Mouse (Mus musculus) midbrain, embryonic 14.5 days (tissue): ENCODE data around the gene Fam24b. TPM values are rescaled to one million over a fixed set of nuclear protein-coding genes. Genes with fewer than 3 reads are reported as not detected.

Experiments
- ATAC-seq: fragments of 200-750 bp; cut with Nextera tagmentation; 2 replicates; pipeline ENCODE4 v1.8.0; 2017; ENCODE audit warnings: moderate number of reproducible peaks, moderate library complexity; ENCODE audit not compliant: low FRiP score, low TSS enrichment
- DNase-seq: peaks from one replicate; pipeline ENCODE4 v3.0.0-alpha.2; 2015
- H3K27ac ChIP-seq: fragments of 300-500 bp; sonication (generic); replicated peaks from 2 replicates; pipeline ENCODE4 v1.5.1; 2014; ENCODE audit warnings: mild to moderate bottlenecking, low read depth, low read length, moderate library complexity
- H3K27me3 ChIP-seq: fragments of 300-500 bp; sonication (generic); 2 replicates; pipeline ENCODE4 v1.6.1; 2014; ENCODE audit warnings: low read length, control low read depth, mixed read lengths; ENCODE audit not compliant: control insufficient read depth, insufficient read depth
- H3K36me3 ChIP-seq: fragments of 300-500 bp; sonication (generic); 2 replicates; pipeline ENCODE4 v1.6.1; 2014; ENCODE audit warnings: low read length, control low read depth; ENCODE audit not compliant: control insufficient read depth, insufficient read depth
- H3K4me1 ChIP-seq: fragments of 300-500 bp; sonication (generic); 2 replicates; pipeline ENCODE4 v1.6.1; 2014; ENCODE audit warnings: mild to moderate bottlenecking, antibody characterized with exemption, low read length, control low read depth; ENCODE audit not compliant: control insufficient read depth, insufficient read depth
- H3K4me2 ChIP-seq: fragments of 300-500 bp; sonication (generic); 2 replicates; pipeline ENCODE4 v1.6.1; 2014; ENCODE audit warnings: mild to moderate bottlenecking, low read length, moderate library complexity
- H3K4me3 ChIP-seq: fragments of 300-500 bp; sonication (generic); replicated peaks from 2 replicates; pipeline ENCODE4 v1.5.1; 2014; ENCODE audit warnings: low read depth, low read length
- H3K9ac ChIP-seq: fragments of 300-500 bp; sonication (generic); replicated peaks from 2 replicates; pipeline ENCODE4 v1.6.1; 2014; ENCODE audit warnings: mild to moderate bottlenecking, low read length, moderate library complexity
- H3K9me3 ChIP-seq: fragments of 300-500 bp; sonication (generic); 2 replicates; pipeline ENCODE4 v1.6.1; 2016; ENCODE audit warnings: low read length, control low read depth, mixed read lengths; ENCODE audit not compliant: control insufficient read depth
- WGBS: fragments of 180-500 bp; shearing (Covaris S2); extraction: QIAGEN DNeasy Blood & Tissue Kit; methylation state at CpG from one replicate; pipeline ENCODE4 v1.1.7; 2014; 5-methylcytosine and 5-hydroxymethylcytosine counted together
- polyA plus RNA-seq: library from polyadenylated mRNA; unstranded; fragments of >200 nt; fragmentation: Nextera tagmentation; extraction: Ambion mirVana; gene quantifications from 2 replicates; pipeline ENCODE4 v1.2.1, GENCODE M21; 2014

Gene Fam24b
- polyA plus RNA-seq = not detected in 2 replicates

DNA sequence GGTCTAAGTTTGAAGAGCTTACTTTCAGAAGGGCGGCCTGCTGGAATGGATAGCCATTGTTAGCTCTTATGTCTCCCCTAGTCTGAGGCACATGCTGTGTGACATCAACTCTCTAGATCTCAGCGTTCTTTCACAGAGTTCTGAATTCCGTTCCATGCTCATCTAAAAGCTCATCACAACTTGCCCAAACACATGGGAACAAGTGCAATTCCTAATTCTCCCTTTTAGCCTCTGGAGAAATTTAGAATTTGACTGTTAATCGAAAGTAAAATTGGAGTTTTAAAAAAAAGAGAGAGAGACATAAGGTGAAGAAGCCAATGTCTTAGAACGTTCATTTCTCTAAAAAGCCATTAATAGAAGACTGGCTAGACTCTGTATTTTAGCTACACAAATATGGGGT is at the start of gene Fam24b:
Gene Fam24b, minus strand, starts transcription at position 101 of the 400 bp plus-strand sequence.
- H3K9me3 ChIP-seq = no peaks in the 10 kb centered on the region
- no peaks in the 10 kb centered on the region for H3K36me3 ChIP-seq
- DNase-seq (no peak), ATAC-seq (no peak)
- no peak within 1 kb of the TSS for H3K4me2 ChIP-seq
- no peak within 1 kb of the TSS for H3K27ac ChIP-seq
- no peak within 1 kb of the TSS for H3K9ac ChIP-seq
- no peaks in the 10 kb centered on the region for H3K27me3 ChIP-seq
- no peak within 1 kb of the TSS for H3K4me3 ChIP-seq
- WGBS = 90% methylated on average over 5 of the region's 5 CpGs
- no peaks in the 10 kb centered on the region for H3K4me1 ChIP-seq

DNA sequence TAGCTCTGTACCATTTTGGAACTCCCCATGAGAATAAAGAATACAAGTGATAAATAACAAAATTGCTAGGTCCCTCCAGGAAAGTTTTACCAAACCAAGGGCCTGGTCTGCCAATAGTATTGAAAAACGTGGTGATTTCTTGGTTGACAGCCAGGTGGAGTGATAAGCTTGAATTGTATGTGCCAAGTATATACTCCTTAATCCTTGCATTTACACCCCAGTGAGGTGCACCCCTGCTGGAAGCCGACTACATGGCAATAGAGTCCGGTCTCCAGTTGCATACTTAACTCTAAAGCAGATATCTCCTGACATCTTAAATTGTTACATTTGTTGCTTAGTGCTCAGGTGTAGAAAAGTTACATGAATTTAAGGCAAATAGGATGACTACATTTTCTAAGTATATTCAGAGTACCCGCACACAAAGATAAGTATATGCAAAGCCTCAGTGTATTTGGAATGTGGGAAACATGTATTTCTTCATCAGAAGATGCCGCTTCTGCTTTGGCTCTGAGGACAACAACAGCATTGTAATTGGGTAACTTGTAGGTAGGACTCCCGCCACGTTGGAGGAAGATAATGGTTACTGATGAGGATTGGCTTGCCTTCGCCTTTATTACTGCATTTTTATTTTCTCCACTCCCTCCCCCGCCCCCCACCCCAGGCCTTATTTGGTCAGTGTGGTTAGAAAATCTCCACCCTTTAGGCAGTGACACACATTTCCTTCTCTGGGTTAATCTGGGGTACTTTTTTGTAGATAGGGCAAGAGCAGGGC is 42.8 kb upstream of the Fam24b start:
- ATAC-seq = no peak
- Histone ChIP-seq H3K4me3 (peak overlapping the region; percentile 77), H3K27ac (no peak overlapping the region), H3K9ac (peak overlapping the region; percentile 94; the same call in 1 of the 2 replicates), H3K4me2 (peak overlapping the region; percentile 75), H3K27me3 (no peaks in the 10 kb centered on the region), H3K36me3 (peaks cover 6% of the 10 kb centered on the region; the same call in 1 of the 2 replicates), H3K9me3 (no peaks in the 10 kb centered on the region), H3K4me1 (peaks cover 5% of the 10 kb centered on the region; the same call in 1 of the 2 replicates)
- 75% methylated on average over 9 of the region's 9 CpGs for WGBS
- DNase-seq = peak; percentile 22

DNA sequence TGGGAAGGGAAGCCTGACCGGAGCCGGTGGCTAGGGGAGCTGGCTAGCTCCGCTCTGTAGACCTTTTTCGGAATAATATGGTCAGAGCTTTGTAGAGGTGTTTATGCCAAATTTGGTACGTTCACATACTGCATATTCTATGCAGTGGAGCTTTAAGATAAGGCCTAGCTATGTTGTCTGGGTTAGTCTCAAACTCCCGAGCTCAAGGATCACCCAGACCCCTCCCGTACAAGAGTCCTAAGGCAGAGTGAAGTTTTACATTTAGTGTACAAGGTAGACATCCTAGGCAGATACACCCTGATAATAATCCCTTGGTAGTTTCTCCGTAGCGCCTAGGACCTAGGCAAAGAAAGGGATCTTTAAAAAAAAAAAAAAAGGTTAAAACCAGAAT is 42.1 kb upstream of the Fam24b start:
- peaks cover 5% of the 10 kb centered on the region; the same call in 1 of the 2 replicates for H3K4me1 ChIP-seq
- H3K4me3 ChIP-seq = peak overlapping the region; percentile 77
- peak overlapping the region; percentile 75 for H3K4me2 ChIP-seq
- peak overlapping the region; percentile 92 for H3K27ac ChIP-seq
- peak; percentile 8; the same call in 1 of the 2 replicates for ATAC-seq
- peak overlapping the region; percentile 94 for H3K9ac ChIP-seq
- DNase-seq = no peak
- 9% methylated on average over 9 of the region's 9 CpGs for WGBS
- H3K36me3 ChIP-seq = peaks cover 6% of the 10 kb centered on the region; the same call in 1 of the 2 replicates
- no peaks in the 10 kb centered on the region for H3K27me3 ChIP-seq
- no peaks in the 10 kb centered on the region for H3K9me3 ChIP-seq

DNA sequence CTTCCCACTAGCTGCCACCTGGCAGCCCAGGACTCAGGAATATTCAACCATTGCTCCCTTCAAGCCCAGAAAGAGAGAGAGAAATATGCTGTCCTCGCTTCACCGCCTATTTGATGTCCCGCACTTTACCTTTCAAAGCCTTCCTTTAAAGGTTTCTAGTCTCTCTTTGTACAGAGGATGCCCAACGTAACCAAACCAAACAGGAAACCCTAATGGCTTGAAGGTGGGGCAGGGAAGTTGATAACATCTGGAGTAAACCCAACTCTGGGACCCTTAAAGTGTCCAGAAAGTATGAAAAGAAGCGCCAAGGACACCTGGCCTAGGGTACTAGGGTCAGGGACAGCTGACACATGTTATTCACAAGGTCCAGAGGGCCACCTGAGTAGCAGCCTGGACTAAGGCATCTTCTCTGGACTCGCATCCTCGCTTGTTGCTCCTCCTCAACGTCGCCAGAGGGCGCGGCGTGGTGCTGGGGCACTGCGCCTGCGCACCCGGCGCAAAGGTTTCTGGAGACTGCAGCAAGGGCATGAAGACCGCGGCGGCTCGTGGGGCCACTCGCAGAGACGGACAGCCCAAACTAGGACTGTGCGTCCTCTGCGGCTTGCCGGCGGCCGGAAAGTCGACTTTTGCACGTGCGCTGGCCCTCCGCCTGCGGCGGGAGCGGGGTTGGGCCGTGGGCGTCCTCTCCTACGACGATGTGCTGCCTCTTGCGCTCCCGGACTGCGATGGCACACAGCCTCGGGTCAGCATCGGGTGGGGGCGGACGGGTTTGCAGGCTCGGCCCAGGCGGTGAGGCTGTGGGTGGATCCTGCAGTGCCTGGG is 41.5 kb upstream of the Fam24b start, which contains the start of gene Pstk:
Gene Pstk, plus strand, starts transcription at position 494 of the 822 bp plus-strand sequence.
- H3K4me1 ChIP-seq = peaks cover 5% of the 10 kb centered on the region; the same call in 1 of the 2 replicates
- peak within 1 kb of the TSS; percentile 75 for H3K4me2 ChIP-seq
- WGBS = 4% methylated on average over 47 of the region's 47 CpGs
- peak; percentile 90 for ATAC-seq
- peak; percentile 95 for DNase-seq
- H3K9me3 ChIP-seq = no peaks in the 10 kb centered on the region
- peak within 1 kb of the TSS; percentile 94 for H3K9ac ChIP-seq
- H3K36me3 ChIP-seq = peaks cover 6% of the 10 kb centered on the region; the same call in 1 of the 2 replicates
- no peaks in the 10 kb centered on the region for H3K27me3 ChIP-seq
- peak within 1 kb of the TSS; percentile 92 for H3K27ac ChIP-seq
- peak within 1 kb of the TSS; percentile 77 for H3K4me3 ChIP-seq

DNA sequence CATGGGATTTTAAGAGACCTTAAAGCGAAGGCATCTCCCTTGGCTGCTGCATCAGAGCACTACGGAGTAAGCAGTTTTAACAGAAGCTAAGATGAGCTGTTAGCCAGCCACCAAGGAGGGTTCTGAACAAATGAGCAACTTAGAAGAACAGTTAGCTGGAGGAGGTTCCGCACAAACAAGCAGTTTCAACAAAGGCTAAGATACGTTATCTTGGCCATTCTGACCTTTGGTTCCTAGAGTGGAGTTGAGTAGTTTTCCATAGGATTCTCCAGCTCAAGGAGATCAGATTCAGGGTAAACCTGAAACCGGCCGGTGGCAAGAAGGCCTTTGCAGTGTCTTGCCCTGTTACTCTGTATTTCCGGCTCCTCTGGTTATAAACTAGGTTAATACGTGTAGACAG is 34.8 kb upstream of the Fam24b start:
- H3K27me3 ChIP-seq = no peaks in the 10 kb centered on the region
- no peak overlapping the region for H3K9ac ChIP-seq
- no peak overlapping the region for H3K27ac ChIP-seq
- peaks cover 2% of the 10 kb centered on the region; the same call in 1 of the 2 replicates for H3K36me3 ChIP-seq
- DNase-seq = no peak
- no peak overlapping the region for H3K4me3 ChIP-seq
- no peak for ATAC-seq
- no peaks in the 10 kb centered on the region for H3K9me3 ChIP-seq
- no peak overlapping the region for H3K4me2 ChIP-seq
- WGBS = 95% methylated on average over 8 of the region's 8 CpGs
- H3K4me1 ChIP-seq = peaks cover 14% of the 10 kb centered on the region

DNA sequence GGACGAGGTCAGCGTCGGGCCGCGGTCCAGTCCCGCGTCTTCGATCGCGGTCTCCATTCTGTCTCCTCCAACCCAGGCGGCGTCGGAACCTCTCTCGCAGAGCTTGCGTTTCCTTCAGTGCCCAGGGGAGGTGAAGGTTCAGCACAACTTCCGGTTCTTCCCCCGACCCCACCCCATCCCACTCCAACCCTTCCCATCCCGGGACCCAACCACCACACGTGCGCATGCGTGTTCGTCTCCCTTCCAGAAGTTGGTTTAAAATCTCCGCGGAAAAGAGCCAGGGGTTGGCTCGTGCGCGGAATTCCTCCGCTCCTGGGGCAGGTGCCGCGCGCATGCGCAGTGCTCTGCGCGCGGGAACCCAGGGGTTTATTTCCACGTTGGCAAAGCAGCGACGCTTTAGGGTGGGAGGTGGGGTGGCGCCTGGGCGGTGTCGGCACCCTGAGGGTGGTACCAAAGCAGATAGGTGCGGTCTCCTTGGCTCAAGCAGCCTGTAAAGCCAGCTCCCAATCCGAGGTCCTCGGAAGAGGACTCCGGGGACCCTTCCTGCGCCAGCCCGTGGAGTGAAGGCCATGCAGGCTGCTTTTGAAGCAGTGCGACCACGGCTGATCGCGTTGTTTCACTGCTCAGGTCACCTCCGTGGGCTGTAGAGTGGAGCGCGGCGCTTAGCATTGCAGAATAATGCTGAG is 33.4 kb upstream of the Fam24b start, which contains the start of gene 2310057M21Rik:
Gene 2310057M21Rik, minus strand, starts transcription at position 145 of the 686 bp plus-strand sequence.
- Histone ChIP-seq H3K36me3 (peaks cover 15% of the 10 kb centered on the region), H3K4me3 (peak within 1 kb of the TSS; percentile 82), H3K9ac (peak within 1 kb of the TSS; percentile 81), H3K4me1 (peaks cover 14% of the 10 kb centered on the region), H3K4me2 (peak within 1 kb of the TSS; percentile 89), H3K27ac (peak within 1 kb of the TSS; percentile 86), H3K9me3 (no peaks in the 10 kb centered on the region), H3K27me3 (no peaks in the 10 kb centered on the region)
- peak; percentile 96 for ATAC-seq
- WGBS = under 1% methylated on average over 55 of the region's 55 CpGs
- peak; percentile 99 for DNase-seq

DNA sequence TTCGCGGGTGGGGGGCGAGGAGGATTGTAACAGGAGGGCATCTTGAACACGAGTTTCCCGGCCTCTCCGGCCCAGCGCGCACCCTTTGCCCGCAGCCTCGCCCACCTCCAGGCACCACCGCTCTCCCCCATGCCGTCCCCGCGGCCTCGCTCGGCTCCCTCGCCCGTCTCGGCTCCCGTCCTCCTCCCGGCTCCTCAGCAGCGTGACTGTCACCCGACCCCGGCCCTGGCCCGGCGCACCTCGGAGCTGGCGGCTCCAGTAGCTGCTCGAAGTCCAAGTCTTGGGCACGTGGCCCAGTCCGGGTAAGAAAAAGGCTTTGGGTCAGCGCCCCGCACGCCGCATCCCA is 32.9 kb upstream of the Fam24b start:
- H3K9me3 ChIP-seq = no peaks in the 10 kb centered on the region
- H3K4me1 ChIP-seq = peaks cover 14% of the 10 kb centered on the region
- H3K27ac ChIP-seq = peak overlapping the region; percentile 86
- H3K4me3 ChIP-seq = peak overlapping the region; percentile 82
- ATAC-seq (peak; percentile 84), DNase-seq (no peak)
- H3K27me3 ChIP-seq = no peaks in the 10 kb centered on the region
- WGBS = under 1% methylated on average over 35 of the region's 35 CpGs
- H3K4me2 ChIP-seq = peak overlapping the region; percentile 89
- H3K9ac ChIP-seq = peak overlapping the region; percentile 81
- H3K36me3 ChIP-seq = peaks cover 20% of the 10 kb centered on the region

DNA sequence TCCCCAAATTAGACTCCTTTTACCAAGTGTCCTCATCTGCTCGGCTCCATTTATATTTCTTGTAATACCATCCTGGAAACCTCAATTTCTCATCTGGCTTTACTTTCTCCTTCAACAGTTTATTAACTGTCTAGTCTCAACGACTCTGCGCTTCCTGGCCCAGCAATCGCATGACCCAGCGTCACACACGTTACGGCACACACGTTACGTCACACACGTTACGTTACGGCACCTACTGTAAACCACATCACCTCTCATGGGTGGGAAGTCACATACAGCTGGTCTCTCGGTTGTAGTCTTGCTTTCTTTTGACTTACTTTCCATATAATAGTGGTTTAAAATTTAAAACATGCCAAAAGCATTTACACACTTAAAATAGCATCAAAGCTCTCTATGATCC is 26.8 kb upstream of the Fam24b start:
- no peak overlapping the region for H3K27ac ChIP-seq
- H3K27me3 ChIP-seq = no peaks in the 10 kb centered on the region
- no peaks in the 10 kb centered on the region for H3K9me3 ChIP-seq
- H3K4me3 ChIP-seq = no peak overlapping the region
- WGBS = 98% methylated on average over 13 of the region's 13 CpGs
- no peak overlapping the region for H3K4me2 ChIP-seq
- DNase-seq = no peak
- peaks cover 50% of the 10 kb centered on the region for H3K36me3 ChIP-seq
- H3K4me1 ChIP-seq = peaks cover 2% of the 10 kb centered on the region
- ATAC-seq = no peak
- no peak overlapping the region for H3K9ac ChIP-seq
